Mouse (Mus musculus) kidney, adult 11 months (tissue): ENCODE measurements around the gene Ddhd1.
A peak's percentile ranks its signal among the peaks of the same experiment; 100 is the strongest.

ENCODE experiments used
- DNase-seq: peaks from one replicate; pipeline ENCODE4 v3.0.0; 2022

Ddhd1 gene

DNA sequence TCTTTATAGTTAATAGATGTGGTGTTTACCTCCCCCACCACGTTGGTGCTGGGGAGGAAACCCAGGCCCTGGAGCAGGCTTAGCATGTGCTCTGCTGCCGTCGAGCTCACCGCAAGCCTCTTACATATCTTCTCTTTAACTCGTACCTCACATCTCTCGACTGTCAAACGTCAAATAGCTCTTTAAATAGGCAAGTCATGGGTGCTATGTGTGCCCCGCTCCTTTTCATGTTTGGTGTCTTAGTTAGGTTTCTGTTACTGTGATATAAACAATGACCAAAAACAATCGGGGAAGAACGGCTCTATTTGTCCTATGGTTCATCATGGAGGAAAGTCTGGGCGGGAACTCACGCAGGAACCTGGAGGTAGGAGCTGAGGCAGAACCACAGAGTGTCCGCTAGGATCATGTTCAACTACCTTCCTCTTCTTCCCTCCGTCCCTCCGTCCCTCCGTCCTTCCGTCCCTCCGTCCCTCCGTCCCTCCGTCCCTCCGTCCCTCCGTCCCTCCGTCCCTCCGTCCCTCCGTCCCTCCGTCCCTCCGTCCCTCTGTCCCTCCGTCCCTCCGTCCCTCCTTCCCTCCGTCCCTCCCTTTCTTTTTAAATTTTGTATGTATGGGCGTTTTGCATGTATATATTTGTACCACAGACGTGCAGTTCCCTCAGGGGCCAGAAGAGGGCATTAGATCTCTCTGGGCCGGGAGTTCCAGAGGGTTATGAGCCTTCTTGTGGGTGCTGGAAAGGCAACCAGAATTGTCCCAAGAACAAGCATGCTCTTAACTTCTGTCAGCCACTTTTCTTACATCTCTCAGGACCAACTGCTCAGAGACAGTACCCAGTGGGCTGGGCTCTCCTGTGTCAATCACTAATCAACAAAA lies 91.6 kb downstream of the Ddhd1 start:
- DNase-seq, result peak; percentile 48

DNA sequence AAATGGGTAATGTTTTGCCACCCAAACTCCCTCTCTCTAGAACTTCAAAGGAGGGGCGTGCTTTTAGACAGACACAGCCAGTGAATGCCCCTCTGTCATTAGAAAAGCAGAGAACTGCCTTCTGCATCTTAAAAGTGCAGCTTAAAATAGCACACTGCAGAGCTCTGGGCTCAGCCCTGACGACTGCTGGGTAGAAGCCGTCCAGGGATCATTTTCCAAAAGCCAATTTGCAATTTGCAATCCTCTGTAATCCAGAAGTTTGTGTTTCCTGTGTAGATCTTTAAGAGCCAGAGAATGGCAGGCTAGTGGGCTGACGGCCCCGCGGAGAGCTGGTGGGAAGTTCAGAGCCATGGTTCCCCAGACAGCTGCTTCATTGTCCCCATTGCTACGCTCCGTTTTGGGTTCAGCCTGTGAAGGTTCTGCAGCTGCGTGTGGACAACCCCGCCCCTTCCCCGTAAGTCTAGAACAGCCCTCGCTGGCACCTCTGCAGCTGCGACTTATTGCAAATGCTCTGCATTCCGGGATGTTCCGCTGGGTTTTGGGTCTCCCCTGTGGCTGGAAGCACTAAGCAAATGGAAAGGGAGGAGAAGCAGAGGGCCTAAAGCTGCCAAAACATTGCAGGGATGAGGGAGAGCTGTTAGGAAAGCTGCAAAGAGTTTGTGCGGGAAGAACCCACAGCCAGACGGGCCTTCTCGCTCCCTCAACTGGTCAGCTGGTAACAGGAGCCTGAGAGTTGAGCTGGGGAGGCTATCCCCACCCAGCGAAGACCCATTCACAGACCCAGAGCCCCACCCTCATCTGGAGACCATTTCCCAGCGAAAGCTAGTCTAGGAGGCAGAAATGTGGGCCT lies 92.5 kb downstream of the Ddhd1 start:
- no peak for DNase-seq

DNA sequence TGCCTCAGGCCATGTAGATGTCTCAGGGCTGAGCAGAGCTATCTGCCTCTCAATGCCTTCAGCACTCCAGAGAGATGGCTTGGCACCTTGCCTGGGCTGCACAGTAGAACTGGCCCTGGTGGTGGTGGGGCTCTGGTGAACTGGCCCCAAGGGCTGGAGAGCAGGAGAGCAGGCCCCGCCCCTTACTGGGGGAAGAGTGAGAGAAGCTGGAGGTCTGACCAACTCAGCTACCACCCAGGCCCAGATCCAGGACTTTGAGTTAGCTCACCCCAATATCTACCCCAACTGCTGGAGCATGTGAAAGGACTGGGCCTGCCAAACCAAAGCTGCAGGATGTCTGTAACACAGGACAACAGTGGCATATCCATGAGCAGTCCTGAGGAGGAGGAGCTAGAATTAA lies 94.4 kb downstream of the Ddhd1 start:
- no peak for DNase-seq

DNA sequence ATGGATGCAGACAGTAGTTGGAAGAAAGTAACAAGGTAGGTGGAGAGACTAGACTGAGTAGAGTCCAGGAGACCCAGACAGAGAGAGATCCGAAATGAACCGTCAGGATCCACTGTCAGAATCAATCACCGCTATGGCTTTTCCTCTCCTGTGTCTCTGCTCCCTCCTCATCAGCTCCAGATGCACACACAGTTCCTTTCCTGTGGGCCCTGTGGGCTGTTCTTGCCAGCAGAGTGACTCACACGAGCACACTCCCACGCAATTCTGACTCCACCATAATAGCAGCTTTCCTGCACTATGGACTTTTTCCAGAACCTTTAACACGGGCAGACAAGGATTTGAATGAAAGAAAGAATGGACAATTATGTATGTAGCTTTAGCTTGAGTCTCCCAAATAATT lies 96.3 kb downstream of the Ddhd1 start:
- DNase-seq, result no peak

DNA sequence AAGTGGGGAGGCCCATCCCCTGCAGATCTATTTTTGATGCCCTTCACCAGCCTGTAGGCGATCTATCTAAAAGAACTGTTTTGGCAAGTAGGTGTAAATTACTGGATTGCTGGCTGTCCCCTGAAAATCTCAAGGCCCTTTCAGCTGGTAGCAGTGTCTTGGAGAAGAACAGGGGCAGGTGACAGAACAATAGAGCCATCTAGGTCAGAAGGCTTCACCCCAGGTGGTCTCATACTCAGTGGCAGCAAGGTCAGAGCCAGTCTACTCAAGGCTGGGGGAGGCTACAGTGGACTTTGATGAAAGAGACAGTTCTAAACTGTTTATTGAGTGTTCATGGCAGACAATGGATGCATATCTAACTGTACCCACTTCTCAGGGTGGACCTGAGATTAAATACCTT lies 98.9 kb downstream of the Ddhd1 start:
- DNase-seq, result no peak

DNA sequence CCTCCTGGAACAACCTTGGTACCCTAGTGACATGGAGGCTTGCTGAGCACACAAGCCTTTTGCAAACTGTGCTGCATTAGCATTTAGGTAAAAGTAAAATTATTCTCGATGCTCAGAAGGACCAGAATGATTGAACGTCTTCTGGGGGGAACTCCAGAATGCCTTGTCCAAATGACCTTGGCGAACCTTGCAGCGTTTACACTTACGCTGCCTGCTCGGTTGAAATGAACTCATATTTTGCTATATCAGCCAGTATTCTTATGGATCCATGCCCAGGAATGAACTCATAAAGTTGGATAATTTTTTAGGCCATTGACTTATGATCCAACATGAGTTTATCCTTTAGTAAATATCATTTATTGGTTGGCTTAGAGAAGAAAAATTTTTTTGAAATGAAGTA lies 103.6 kb downstream of the Ddhd1 start:
- DNase-seq, result no peak

DNA sequence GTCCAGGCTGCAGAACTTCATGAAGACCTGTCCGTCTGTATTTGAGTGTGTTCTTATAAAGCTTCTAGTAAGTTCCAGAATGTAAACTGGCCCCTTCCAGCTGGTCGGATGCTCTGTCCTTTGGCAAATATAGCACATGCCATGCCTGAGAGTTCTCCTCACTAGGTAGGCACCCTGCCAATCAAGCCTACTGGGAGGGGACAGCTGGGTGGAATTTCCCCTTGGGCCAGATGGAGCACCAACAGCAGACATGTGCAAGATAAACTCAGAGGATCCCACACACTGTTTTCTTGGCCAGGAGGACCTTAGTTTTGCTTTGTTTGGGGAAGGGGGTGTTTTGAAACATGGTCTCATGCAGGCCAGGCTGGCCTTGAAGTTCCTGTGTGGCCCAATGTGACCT lies 104.1 kb downstream of the Ddhd1 start:
- peak; percentile 71 for DNase-seq

DNA sequence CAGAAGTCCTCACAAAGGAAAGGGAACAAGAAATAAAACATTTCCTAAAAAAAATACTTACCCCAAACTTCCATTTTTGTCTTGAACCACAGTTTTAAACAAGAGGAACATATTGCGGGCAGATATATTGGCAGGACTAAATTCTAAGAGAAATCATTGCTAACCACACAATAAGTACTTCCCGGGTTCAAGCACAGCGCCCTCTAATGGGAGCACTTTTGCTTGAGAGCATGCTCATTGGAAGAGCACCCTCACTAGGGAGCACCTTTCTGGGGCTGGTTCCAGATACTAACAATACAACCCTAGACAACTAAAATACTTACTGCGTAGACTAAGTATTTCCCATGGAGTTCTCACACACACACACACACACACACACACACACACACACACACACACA lies 105.5 kb downstream of the Ddhd1 start:
- no peak for DNase-seq

DNA sequence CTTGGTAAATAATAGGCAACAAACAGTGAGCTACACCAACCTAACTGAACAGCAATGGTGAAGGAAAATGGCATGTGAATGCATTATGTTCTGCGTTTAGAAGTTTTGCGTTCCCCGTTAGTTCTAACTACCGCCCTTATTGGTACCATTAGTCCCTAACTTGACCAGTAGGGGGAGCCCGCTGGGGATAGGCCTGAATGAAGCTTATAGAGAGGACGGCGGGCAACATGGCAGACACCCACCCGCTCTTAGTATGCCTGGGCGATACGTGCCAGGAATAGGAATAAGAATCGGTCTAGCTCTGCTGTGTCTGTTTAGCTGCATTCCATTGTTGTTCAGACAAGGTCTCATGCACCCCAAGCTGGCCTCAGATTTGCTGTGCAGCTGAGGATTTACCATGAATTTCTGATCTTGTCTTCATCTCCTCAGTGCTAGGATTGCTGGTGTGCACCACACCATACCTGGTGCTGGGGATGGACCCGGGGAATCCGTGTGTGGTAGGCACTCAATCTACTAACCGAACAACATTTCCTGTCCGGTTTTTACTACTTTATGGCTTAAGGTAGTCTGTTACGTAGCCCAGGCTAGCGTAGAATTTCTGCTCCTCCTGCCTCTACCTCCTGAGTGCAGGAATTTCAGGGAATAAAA lies 106.7 kb downstream of the Ddhd1 start:
- DNase-seq, result no peak

DNA sequence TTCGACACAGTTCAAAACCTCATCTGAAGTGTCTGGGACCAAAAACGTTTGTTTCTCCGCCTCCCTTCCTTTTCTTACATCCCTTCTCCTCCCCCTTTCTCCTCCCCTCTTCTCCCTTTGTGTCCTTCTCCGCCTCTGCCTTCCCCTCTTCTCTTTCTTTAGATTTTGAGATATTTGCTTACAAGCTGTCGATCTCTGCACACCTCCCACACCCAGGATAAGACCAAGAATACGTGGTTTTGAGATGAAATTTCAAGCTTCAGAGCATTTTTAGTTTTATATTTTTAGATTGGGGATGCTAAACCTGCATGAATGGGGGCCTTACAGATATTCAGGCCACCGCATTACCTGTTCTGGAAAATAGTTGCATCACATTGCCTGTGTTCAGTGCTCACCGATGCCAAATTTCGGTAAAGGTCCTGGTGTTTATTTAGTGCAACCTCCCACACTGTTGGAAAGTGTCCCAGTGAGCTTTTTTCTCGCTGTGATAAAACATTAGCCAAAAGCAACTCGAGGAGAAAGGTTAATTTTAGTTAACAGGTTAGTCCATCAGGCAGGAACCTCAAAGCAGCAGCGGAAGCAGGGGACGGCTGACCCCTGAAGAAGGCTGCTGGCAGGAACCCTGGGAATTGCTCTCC lies 107.8 kb downstream of the Ddhd1 start:
- DNase-seq, result peak; percentile 85

DNA sequence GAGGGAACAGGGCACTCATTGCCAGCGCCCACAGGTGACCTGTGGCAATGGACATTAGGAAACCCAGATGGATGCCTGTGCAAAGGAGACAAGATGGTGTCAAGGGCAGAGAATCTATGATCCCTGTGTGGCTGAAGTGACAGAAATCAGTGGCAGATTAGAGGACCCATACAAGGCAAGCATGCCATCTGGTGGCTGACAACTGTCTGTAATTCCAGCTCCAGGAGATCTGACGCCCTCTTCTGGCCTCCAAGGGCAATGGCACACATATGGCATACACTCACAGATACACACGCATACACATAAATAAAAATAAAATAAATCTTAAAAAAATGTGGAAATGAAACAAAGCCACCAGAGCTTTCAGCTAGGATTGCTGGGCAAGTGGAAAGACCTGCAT lies 109.8 kb downstream of the Ddhd1 start:
- DNase-seq, result no peak

DNA sequence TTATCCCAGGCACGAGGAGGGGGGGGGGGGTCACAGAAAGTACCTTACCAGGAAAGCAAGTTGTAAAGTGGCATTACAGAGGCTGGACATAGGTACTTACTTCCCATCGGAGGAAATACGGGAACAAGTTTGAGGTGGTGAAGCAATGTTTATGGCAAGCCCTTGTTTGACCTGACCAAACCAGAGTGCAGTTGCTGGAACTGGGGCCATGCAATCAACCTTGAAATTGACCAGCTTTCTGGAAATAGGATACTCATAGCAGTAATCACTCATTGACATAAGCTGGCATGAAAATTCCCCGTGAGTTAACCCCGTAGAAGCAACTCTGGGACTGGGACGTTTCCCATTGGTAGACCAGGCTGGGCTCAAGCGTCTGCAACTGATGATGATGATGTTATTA lies 113.0 kb downstream of the Ddhd1 start:
- DNase-seq, result peak; percentile 62

DNA sequence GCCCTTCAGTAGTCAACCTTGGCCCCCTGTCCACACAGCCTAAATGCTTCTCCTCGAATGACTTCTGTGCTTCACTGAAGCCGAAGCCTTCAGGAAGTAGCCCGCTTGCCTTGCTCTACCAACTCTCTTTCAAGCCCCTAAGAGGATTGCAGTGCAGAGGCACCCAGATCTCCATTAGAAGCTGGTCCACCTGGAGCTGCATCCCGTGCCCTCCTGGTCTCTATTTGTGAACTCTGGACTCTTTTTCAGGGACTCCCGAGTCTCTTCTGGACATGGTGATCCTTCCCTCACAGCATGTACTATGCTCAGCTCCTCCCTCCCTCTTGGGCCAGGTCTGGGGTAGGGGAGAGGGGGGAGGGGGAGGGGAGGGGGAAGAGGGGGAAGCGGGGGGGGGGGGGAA lies 113.9 kb downstream of the Ddhd1 start:
- no peak for DNase-seq

DNA sequence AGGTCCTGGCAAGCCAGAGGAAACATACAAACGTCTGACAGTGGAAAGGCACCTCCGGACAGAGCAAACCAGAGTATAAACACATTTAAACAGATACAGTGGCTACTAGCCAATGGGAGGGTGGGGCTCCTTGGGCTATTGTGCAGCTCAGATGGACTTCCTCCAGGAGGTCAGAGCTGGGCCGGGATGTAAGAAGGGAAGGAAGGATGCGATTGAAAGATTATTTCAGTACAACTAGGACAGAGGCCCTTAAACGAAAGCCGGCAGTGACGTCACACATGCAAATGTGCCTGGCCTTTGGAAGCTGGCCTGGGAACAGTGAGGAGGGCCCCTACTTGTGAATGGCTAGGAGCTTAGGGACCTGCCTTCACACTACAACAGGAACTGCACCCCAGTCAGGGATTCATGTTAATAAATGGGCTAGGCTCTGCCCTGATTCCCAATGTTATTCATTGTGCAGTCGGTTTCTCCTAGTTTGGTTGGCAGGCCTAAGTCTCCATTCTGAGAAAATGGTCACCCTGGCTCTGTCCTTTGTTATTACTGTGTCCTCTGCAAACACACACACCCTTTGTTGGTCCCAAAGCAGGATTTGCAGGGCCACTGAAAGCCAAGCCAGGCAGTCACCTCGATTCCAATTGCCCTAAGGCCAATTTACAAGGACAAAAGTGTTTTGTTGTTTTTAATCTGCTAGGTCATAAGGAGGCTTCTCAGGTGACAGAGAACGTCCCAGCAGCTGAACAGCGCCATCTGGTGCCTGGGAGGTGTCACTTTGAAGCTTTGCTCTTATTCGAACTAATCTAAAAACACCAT lies 118.1 kb downstream of the Ddhd1 start:
- peak; percentile 88 for DNase-seq
